Mouse (Mus musculus) midbrain, embryonic 12.5 days (tissue): ENCODE results near the gene Rnf2. TPM values are rescaled to one million over a fixed set of nuclear protein-coding genes. Genes with fewer than 3 reads are reported as not detected.

Experiments used
- ATAC-seq: fragments of 200-750 bp; cut with Nextera tagmentation; 2 replicates; pipeline ENCODE4 v1.8.0; 2017; ENCODE audit warnings: low read depth, moderate TSS enrichment, moderate library complexity; ENCODE audit not compliant: low FRiP score
- H3K27ac ChIP-seq: fragments of 300-500 bp; sonication (generic); replicated peaks from 2 replicates; pipeline ENCODE4 v1.5.1; 2016; ENCODE audit warnings: mild to moderate bottlenecking
- H3K27me3 ChIP-seq: fragments of 300-500 bp; sonication (generic); 2 replicates; pipeline ENCODE4 v1.6.1; 2016; ENCODE audit warnings: mild to moderate bottlenecking
- H3K36me3 ChIP-seq: fragments of 300-500 bp; sonication (generic); 2 replicates; pipeline ENCODE4 v1.6.1; 2016
- H3K4me1 ChIP-seq: fragments of 300-500 bp; sonication (generic); 2 replicates; pipeline ENCODE4 v1.6.1; 2016
- H3K4me2 ChIP-seq: fragments of 300-500 bp; sonication (generic); replicated peaks from 2 replicates; pipeline ENCODE4 v1.6.1; 2016; ENCODE audit warnings: mild to moderate bottlenecking, moderate library complexity
- H3K4me3 ChIP-seq: fragments of 300-500 bp; sonication (generic); 2 replicates; pipeline ENCODE4 v1.5.1; 2016; ENCODE audit warnings: mild to moderate bottlenecking
- H3K9ac ChIP-seq: fragments of 300-500 bp; sonication (generic); replicated peaks from 2 replicates; pipeline ENCODE4 v1.6.1; 2016; ENCODE audit warnings: mild to moderate bottlenecking, moderate library complexity
- H3K9me3 ChIP-seq: fragments of 300-500 bp; sonication (generic); 2 replicates; pipeline ENCODE4 v1.6.1; 2016; ENCODE audit warnings: mild to moderate bottlenecking
- WGBS: fragments of 180-500 bp; shearing (Covaris S2); methylation state at CpG from one replicate; pipeline ENCODE4 v1.1.7; 2016; 5-methylcytosine and 5-hydroxymethylcytosine counted together
- polyA plus RNA-seq: library from polyadenylated mRNA; unstranded; fragments of >200 nt; fragmentation: Nextera tagmentation; extraction: Ambion mirVana; gene quantifications from 2 replicates; pipeline ENCODE4 v1.2.1, GENCODE M21; 2016

Gene Rnf2
- polyA plus RNA-seq, 1 experiment from 2014 or later = 133 TPM

DNA sequence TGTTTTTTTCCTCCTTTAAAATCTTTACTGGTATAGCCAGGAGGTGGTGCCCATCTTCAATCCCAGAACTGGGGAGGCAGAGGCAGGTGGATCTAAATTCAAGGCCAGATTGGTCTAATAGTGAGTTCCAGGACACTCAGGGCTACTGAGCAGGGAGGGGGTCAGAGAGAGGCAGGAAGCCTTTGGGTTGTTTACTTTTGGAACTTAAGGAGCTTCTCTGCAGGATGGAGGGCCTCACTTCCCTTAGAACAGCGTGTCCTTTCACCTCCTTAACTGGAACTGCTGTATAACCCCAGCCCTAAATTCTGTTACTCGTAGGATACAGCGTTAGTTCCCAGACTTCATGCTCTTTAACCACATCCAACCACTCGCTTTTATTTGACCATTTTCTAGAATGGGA, 10.1 kb upstream of the Rnf2 start:
- Histone ChIP-seq H3K9ac (no peak overlapping the region), H3K4me3 (no peak overlapping the region), H3K36me3 (no peaks in the 10 kb centered on the region), H3K27ac (no peak overlapping the region), H3K9me3 (no peaks in the 10 kb centered on the region), H3K4me1 (no peaks in the 10 kb centered on the region), H3K27me3 (no peaks in the 10 kb centered on the region), H3K4me2 (no peak overlapping the region)
- no peak for ATAC-seq
- 59% methylated on average over 4 of the region's 4 CpGs for WGBS

GRCm38 (mm10) chr1:151499815-151500501, 797 bp downstream of the Rnf2 start:
- under 1% methylated on average over 45 of the region's 59 CpGs for WGBS
- Histone ChIP-seq H3K27me3 (no peaks in the 10 kb centered on the region), H3K4me2 (peak overlapping the region; percentile 51), H3K27ac (peak overlapping the region; percentile 98), H3K36me3 (no peaks in the 10 kb centered on the region), H3K9ac (peak overlapping the region; percentile 98), H3K4me3 (peak overlapping the region; percentile 98), H3K9me3 (no peaks in the 10 kb centered on the region), H3K4me1 (peaks cover 13% of the 10 kb centered on the region)
- no peak; the same call in 1 of the 2 replicates for ATAC-seq

GRCm38 (mm10) chr1:151498381-151498780, 2.4 kb downstream of the Rnf2 start:
- H3K4me3 ChIP-seq = no peak overlapping the region
- 94% methylated on average over 3 of the region's 3 CpGs for WGBS
- H3K4me2 ChIP-seq = no peak overlapping the region

DNA sequence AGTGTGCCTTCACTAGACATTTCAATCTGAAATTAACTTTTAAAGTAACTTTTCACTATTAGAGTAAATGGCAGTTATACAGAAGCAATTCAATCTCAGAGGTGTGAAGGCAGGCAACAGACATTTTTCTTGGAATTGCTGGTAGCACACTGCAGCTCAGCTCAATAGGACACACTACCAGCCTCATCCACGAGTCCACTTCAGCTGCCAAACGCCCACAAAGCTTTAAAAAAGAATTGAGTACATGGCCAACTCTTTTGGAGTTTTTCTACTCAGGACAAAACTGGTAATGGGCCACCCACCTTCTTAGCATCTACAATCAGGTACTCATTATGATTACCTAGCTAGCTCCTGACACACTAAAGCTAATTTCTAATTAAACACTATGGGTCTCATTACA, 2.8 kb downstream of the Rnf2 start:
- Histone ChIP-seq H3K9me3 (no peaks in the 10 kb centered on the region), H3K27me3 (no peaks in the 10 kb centered on the region), H3K9ac (no peak overlapping the region), H3K4me1 (peaks cover 19% of the 10 kb centered on the region), H3K36me3 (no peaks in the 10 kb centered on the region), H3K4me2 (no peak overlapping the region), H3K4me3 (no peak overlapping the region), H3K27ac (no peak overlapping the region)
- ATAC-seq = no peak
- WGBS = 90% methylated on average over 2 of the region's 2 CpGs

More at GRCm38 (mm10) chr1:151498381-151498780, 2.4 kb downstream of the Rnf2 start:
- H3K27me3 ChIP-seq = no peaks in the 10 kb centered on the region
- H3K9me3 ChIP-seq = no peaks in the 10 kb centered on the region
- ATAC-seq = no peak
- no peaks in the 10 kb centered on the region for H3K36me3 ChIP-seq
- H3K4me1 ChIP-seq = peaks cover 17% of the 10 kb centered on the region
- H3K27ac ChIP-seq = no peak overlapping the region
- H3K9ac ChIP-seq = no peak overlapping the region

- WGBS = 86% methylated on average over 8 of the region's 8 CpGs
- H3K9ac ChIP-seq = no peak overlapping the region
Observed at GRCm38 (mm10) chr1:151497028-151497427, 3.7 kb downstream of the Rnf2 start.

GRCm38 (mm10) chr1:151495635-151496285, 5.0 kb downstream of the Rnf2 start:
- peaks cover 21% of the 10 kb centered on the region for H3K4me1 ChIP-seq
- no peak overlapping the region for H3K4me2 ChIP-seq
- no peak overlapping the region for H3K4me3 ChIP-seq
- H3K27me3 ChIP-seq = no peaks in the 10 kb centered on the region
- no peak for ATAC-seq
- H3K27ac ChIP-seq = no peak overlapping the region
- H3K9me3 ChIP-seq = no peaks in the 10 kb centered on the region
- no peaks in the 10 kb centered on the region for H3K36me3 ChIP-seq
- no peak overlapping the region for H3K9ac ChIP-seq
- WGBS = 91% methylated on average over 2 of the region's 2 CpGs

More at GRCm38 (mm10) chr1:151497028-151497427, 3.7 kb downstream of the Rnf2 start:
- Histone ChIP-seq H3K4me3 (no peak overlapping the region), H3K9me3 (no peaks in the 10 kb centered on the region), H3K27me3 (no peaks in the 10 kb centered on the region), H3K36me3 (no peaks in the 10 kb centered on the region), H3K27ac (no peak overlapping the region), H3K4me1 (peaks cover 21% of the 10 kb centered on the region), H3K4me2 (no peak overlapping the region)
- ATAC-seq = no peak

GRCm38 (mm10) chr1:151494711-151495110, 6.0 kb downstream of the Rnf2 start:
- Histone ChIP-seq H3K9me3 (no peaks in the 10 kb centered on the region), H3K27me3 (no peaks in the 10 kb centered on the region), H3K4me1 (peaks cover 21% of the 10 kb centered on the region), H3K36me3 (no peaks in the 10 kb centered on the region), H3K9ac (no peak overlapping the region), H3K4me3 (no peak overlapping the region), H3K27ac (no peak overlapping the region), H3K4me2 (no peak overlapping the region)
- 87% methylated on average over 6 of the region's 6 CpGs for WGBS
- ATAC-seq = no peak

DNA sequence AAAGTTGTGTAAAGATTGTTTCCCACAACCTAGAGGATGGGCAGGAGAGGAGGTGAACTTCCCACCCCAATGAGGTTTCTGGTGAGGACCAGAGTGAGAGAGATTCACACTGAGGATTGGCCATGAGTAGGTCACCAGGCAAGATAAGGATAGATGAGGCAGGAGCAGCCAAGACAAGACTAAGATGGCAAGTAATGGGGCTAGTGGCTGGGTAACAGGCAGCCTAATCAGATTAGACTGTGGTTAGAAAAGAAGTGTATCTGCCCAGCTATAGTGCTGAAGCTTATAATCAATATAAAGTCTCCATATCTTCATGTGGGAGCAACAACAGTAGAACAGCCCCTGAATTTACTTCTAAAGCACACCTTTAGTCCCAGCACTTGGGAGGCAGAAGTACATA, 6.9 kb downstream of the Rnf2 start:
- no peaks in the 10 kb centered on the region for H3K36me3 ChIP-seq
- H3K9me3 ChIP-seq = no peaks in the 10 kb centered on the region
- peaks cover 18% of the 10 kb centered on the region for H3K4me1 ChIP-seq
- no peak overlapping the region for H3K4me2 ChIP-seq
- no peak overlapping the region for H3K9ac ChIP-seq
- H3K27ac ChIP-seq = no peak overlapping the region
- no peaks in the 10 kb centered on the region for H3K27me3 ChIP-seq
- H3K4me3 ChIP-seq = no peak overlapping the region
- ATAC-seq = no peak

GRCm38 (mm10) chr1:151492419-151492818, 8.3 kb downstream of the Rnf2 start:
- Histone ChIP-seq H3K36me3 (no peaks in the 10 kb centered on the region), H3K27ac (no peak overlapping the region), H3K4me2 (no peak overlapping the region), H3K9me3 (no peaks in the 10 kb centered on the region), H3K9ac (no peak overlapping the region), H3K27me3 (no peaks in the 10 kb centered on the region), H3K4me3 (no peak overlapping the region), H3K4me1 (peaks cover 8% of the 10 kb centered on the region)
- ATAC-seq = no peak
- WGBS = 67% methylated on average over 1 of the region's 1 CpGs

GRCm38 (mm10) chr1:151489806-151490205, 10.9 kb downstream of the Rnf2 start:
- Histone ChIP-seq H3K4me3 (no peak overlapping the region), H3K9me3 (no peaks in the 10 kb centered on the region), H3K4me2 (no peak overlapping the region), H3K36me3 (no peaks in the 10 kb centered on the region), H3K4me1 (peaks cover 8% of the 10 kb centered on the region), H3K27ac (no peak overlapping the region), H3K9ac (no peak overlapping the region), H3K27me3 (no peaks in the 10 kb centered on the region)
- WGBS = 87% methylated on average over 6 of the region's 6 CpGs
- no peak for ATAC-seq

DNA sequence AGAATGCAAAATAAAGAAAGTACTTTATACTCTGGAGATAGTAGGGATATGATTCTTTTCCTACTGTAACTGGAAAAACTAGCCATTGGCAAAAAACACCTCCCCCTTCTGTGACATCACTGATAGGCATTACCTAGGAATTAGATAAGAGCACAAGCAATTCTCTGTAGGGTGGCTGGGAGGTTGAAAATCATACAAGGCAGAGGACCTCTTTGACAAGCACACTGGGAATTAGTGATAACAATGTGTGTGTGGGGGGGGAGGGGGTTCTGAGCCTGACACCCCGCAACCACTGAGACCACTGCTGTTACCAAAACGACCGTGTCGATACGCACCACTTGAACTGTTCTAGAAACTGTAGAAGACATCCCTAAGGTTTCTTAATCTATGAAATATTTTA, 16.0 kb downstream of the Rnf2 start:
- Histone ChIP-seq H3K9me3 (no peaks in the 10 kb centered on the region), H3K4me1 (no peaks in the 10 kb centered on the region), H3K36me3 (peaks cover 11% of the 10 kb centered on the region; the same call in 1 of the 2 replicates), H3K9ac (no peak overlapping the region), H3K27ac (no peak overlapping the region), H3K4me3 (no peak overlapping the region), H3K27me3 (no peaks in the 10 kb centered on the region), H3K4me2 (no peak overlapping the region)
- no peak for ATAC-seq
- 82% methylated on average over 5 of the region's 5 CpGs for WGBS

GRCm38 (mm10) chr1:151483568-151483967, 17.2 kb downstream of the Rnf2 start:
- peaks cover 12% of the 10 kb centered on the region; the same call in 1 of the 2 replicates for H3K36me3 ChIP-seq
- H3K27ac ChIP-seq = no peak overlapping the region
- H3K4me3 ChIP-seq = no peak overlapping the region
- H3K4me2 ChIP-seq = no peak overlapping the region
- no peak for ATAC-seq
- H3K9me3 ChIP-seq = no peaks in the 10 kb centered on the region
- no peak overlapping the region for H3K9ac ChIP-seq
- WGBS = 66% methylated on average over 1 of the region's 1 CpGs
- H3K4me1 ChIP-seq = no peaks in the 10 kb centered on the region
- no peaks in the 10 kb centered on the region for H3K27me3 ChIP-seq
